Mouse (Mus musculus): ENCODE results near the gene Brs3.

The Brs3 gene

GRCm38 (mm10) chrX:57042774-57043173 is at the start of gene Brs3:
Gene Brs3 (plus strand): TSS chrX:57043074.
- no peak for DNase-seq

GRCm38 (mm10) chrX:57012891-57013290 is 30.0 kb upstream of the Brs3 start:
- no peak for DNase-seq

GRCm38 (mm10) chrX:57043869-57044268 is 995 bp downstream of the Brs3 start:
- DNase-seq: no peak

GRCm38 (mm10) chrX:57052848-57053173 is 9.9 kb downstream of the Brs3 start:
- DNase-seq: peak; percentile 4

- peak; percentile 75 for DNase-seq
Measured at GRCm38 (mm10) chrX:57053174-57053992, 10.5 kb downstream of the Brs3 start, which contains the start of gene Htatsf1. Gene Htatsf1 (plus strand): TSS chrX:57053583.

GRCm38 (mm10) chrX:57053993-57054385 is 11.1 kb downstream of the Brs3 start:
- DNase-seq: no peak

- no peak for DNase-seq
Measured at GRCm38 (mm10) chrX:57081496-57081895, 38.6 kb downstream of the Brs3 start.

- DNase-seq: no peak
Measured at GRCm38 (mm10) chrX:57087806-57088205, 44.9 kb downstream of the Brs3 start, which contains the start of gene Vgll1. Gene Vgll1 (plus strand): TSS chrX:57088106.

Measured in right cerebral cortex, postnatal 14 days (tissue).